Mouse (Mus musculus): ENCODE results near the gene Rps17. TPM values are rescaled to one million over a fixed set of nuclear protein-coding genes. Genes with fewer than 3 reads are reported as not detected.

Gene Rps17
- total and polyA plus RNA-seq, 3 experiments: 210 to 3,077 (median 1,187) TPM

GRCm38 (mm10) chr7:81356975-81357374 is 11.9 kb upstream of the Rps17 start:
- Histone ChIP-seq H3K4me3 (ENCODE audit: low read depth, low read length) (no peak overlapping the region), H3K9me3 (replicated peaks) (no peaks in the 10 kb centered on the region), H3K4me1 (ENCODE audit: insufficient read depth, low read depth, low read length) (no peaks in the 10 kb centered on the region), H3K27me3 (ENCODE audit: insufficient read depth, low read length) (peaks cover 48% of the 10 kb centered on the region), H3K36me3 (replicated peaks) (no peaks in the 10 kb centered on the region)
- DNase-seq (ENCODE audit: low spot score) (no peak), ATAC-seq (ENCODE audit: extremely low read depth, insufficient number of reproducible peaks, low FRiP score, poor library complexity, severe bottlenecking) (no peak)
- TF ChIP-seq GATA2 (IDR thresholded peaks at IDR 0.05; ENCODE audit: borderline replicate concordance, low read depth, low read length): no peak
- no peak for TF ChIP-seq GATA1 (IDR thresholded peaks at IDR 0.05; ENCODE audit: borderline replicate concordance, low read length)
- TF ChIP-seq TAL1 (conservative IDR thresholded peaks at IDR 0.05; ENCODE audit: low read depth, low read length): no peak
- TF ChIP-seq CTCF (IDR thresholded peaks at IDR 0.05; ENCODE audit: low read depth, low read length): no peak
- TF ChIP-seq POLR2AphosphoS5 (IDR thresholded peaks at IDR 0.05; ENCODE audit: insufficient replicate concordance, low read depth, low read length): no peak

GRCm38 (mm10) chr7:81356360-81356759 is 11.3 kb upstream of the Rps17 start:
- ATAC-seq (ENCODE audit: extremely low read depth, insufficient number of reproducible peaks, low FRiP score, poor library complexity, severe bottlenecking): no peak
- no peak for TF ChIP-seq TAL1 (conservative IDR thresholded peaks at IDR 0.05; ENCODE audit: low read depth, low read length)
- no peak for TF ChIP-seq POLR2AphosphoS5 (IDR thresholded peaks at IDR 0.05; ENCODE audit: insufficient replicate concordance, low read depth, low read length)
- no peak for TF ChIP-seq CTCF (IDR thresholded peaks at IDR 0.05; ENCODE audit: low read depth, low read length)
- no peak for TF ChIP-seq GATA1 (IDR thresholded peaks at IDR 0.05; ENCODE audit: borderline replicate concordance, low read length)
- no peak for TF ChIP-seq GATA2 (IDR thresholded peaks at IDR 0.05; ENCODE audit: borderline replicate concordance, low read depth, low read length)

GRCm38 (mm10) chr7:81355746-81356145 is 10.7 kb upstream of the Rps17 start:
- H3K27me3 ChIP-seq (ENCODE audit: insufficient read depth, low read length): peaks cover 55% of the 10 kb centered on the region
- no peak for DNase-seq (ENCODE audit: low spot score)
- H3K4me1 ChIP-seq (ENCODE audit: insufficient read depth, low read depth, low read length): no peaks in the 10 kb centered on the region
- H3K36me3 ChIP-seq (replicated peaks): no peaks in the 10 kb centered on the region
- H3K4me3 ChIP-seq (ENCODE audit: low read depth, low read length): no peak overlapping the region
- no peaks in the 10 kb centered on the region for H3K9me3 ChIP-seq (replicated peaks)
- no peak for TF ChIP-seq POLR2AphosphoS5 (IDR thresholded peaks at IDR 0.05; ENCODE audit: insufficient replicate concordance, low read depth, low read length)
- no peak for TF ChIP-seq GATA1 (IDR thresholded peaks at IDR 0.05; ENCODE audit: borderline replicate concordance, low read length)
- TF ChIP-seq TAL1 (conservative IDR thresholded peaks at IDR 0.05; ENCODE audit: low read depth, low read length): no peak
- no peak for TF ChIP-seq CTCF (IDR thresholded peaks at IDR 0.05; ENCODE audit: low read depth, low read length)
- no peak for TF ChIP-seq GATA2 (IDR thresholded peaks at IDR 0.05; ENCODE audit: borderline replicate concordance, low read depth, low read length)
- no peak for ATAC-seq (ENCODE audit: extremely low read depth, insufficient number of reproducible peaks, low FRiP score, poor library complexity, severe bottlenecking)

More at GRCm38 (mm10) chr7:81356360-81356759, 11.3 kb upstream of the Rps17 start:
- no peaks in the 10 kb centered on the region for H3K36me3 ChIP-seq (replicated peaks)
- no peak for DNase-seq (ENCODE audit: low spot score)
- no peaks in the 10 kb centered on the region for H3K9me3 ChIP-seq (replicated peaks)
- peaks cover 51% of the 10 kb centered on the region for H3K27me3 ChIP-seq (ENCODE audit: insufficient read depth, low read length)
- H3K4me3 ChIP-seq (ENCODE audit: low read depth, low read length): no peak overlapping the region
- H3K4me1 ChIP-seq (ENCODE audit: insufficient read depth, low read depth, low read length): no peaks in the 10 kb centered on the region

- Histone ChIP-seq H3K4me3 (ENCODE audit: low read depth, low read length) (no peak overlapping the region), H3K36me3 (replicated peaks) (no peaks in the 10 kb centered on the region), H3K27me3 (ENCODE audit: insufficient read depth, low read length) (peaks cover 49% of the 10 kb centered on the region), H3K9me3 (replicated peaks) (no peaks in the 10 kb centered on the region), H3K4me1 (ENCODE audit: insufficient read depth, low read depth, low read length) (peaks cover 5% of the 10 kb centered on the region)
- no peak for TF ChIP-seq GATA1 (IDR thresholded peaks at IDR 0.05; ENCODE audit: borderline replicate concordance, low read length)
- no peak for TF ChIP-seq TAL1 (conservative IDR thresholded peaks at IDR 0.05; ENCODE audit: low read depth, low read length)
- no peak for TF ChIP-seq GATA2 (IDR thresholded peaks at IDR 0.05; ENCODE audit: borderline replicate concordance, low read depth, low read length)
- no peak for TF ChIP-seq POLR2AphosphoS5 (IDR thresholded peaks at IDR 0.05; ENCODE audit: insufficient replicate concordance, low read depth, low read length)
- no peak for TF ChIP-seq CTCF (IDR thresholded peaks at IDR 0.05; ENCODE audit: low read depth, low read length)
- no peak for DNase-seq (ENCODE audit: low spot score)
- no peak for ATAC-seq (ENCODE audit: extremely low read depth, insufficient number of reproducible peaks, low FRiP score, poor library complexity, severe bottlenecking)
Observed at GRCm38 (mm10) chr7:81351826-81352225, 6.8 kb upstream of the Rps17 start.

- TF ChIP-seq GATA1 (IDR thresholded peaks at IDR 0.05; ENCODE audit: borderline replicate concordance, low read length): no peak
- no peak for TF ChIP-seq GATA2 (IDR thresholded peaks at IDR 0.05; ENCODE audit: borderline replicate concordance, low read depth, low read length)
- no peak for TF ChIP-seq POLR2AphosphoS5 (IDR thresholded peaks at IDR 0.05; ENCODE audit: insufficient replicate concordance, low read depth, low read length)
- TF ChIP-seq TAL1 (conservative IDR thresholded peaks at IDR 0.05; ENCODE audit: low read depth, low read length): no peak
- TF ChIP-seq CTCF (IDR thresholded peaks at IDR 0.05; ENCODE audit: low read depth, low read length): no peak
- peaks cover 38% of the 10 kb centered on the region for H3K27me3 ChIP-seq (ENCODE audit: insufficient read depth, low read length)
- no peak for DNase-seq (ENCODE audit: low spot score)
- peaks cover 21% of the 10 kb centered on the region for H3K4me1 ChIP-seq (ENCODE audit: insufficient read depth, low read depth, low read length)
- peaks cover 15% of the 10 kb centered on the region for H3K36me3 ChIP-seq (replicated peaks)
- H3K9me3 ChIP-seq (replicated peaks): no peaks in the 10 kb centered on the region
- no peak for ATAC-seq (ENCODE audit: extremely low read depth, insufficient number of reproducible peaks, low FRiP score, poor library complexity, severe bottlenecking)
- H3K4me3 ChIP-seq (ENCODE audit: low read depth, low read length): no peak overlapping the region
Observed at GRCm38 (mm10) chr7:81348206-81348605, 3.2 kb upstream of the Rps17 start.

GRCm38 (mm10) chr7:81345447-81346170 is 555 bp upstream of the Rps17 start:
- no peak for TF ChIP-seq GATA1 (IDR thresholded peaks at IDR 0.05; ENCODE audit: borderline replicate concordance, low read length)
- no peak for TF ChIP-seq GATA2 (IDR thresholded peaks at IDR 0.05; ENCODE audit: borderline replicate concordance, low read depth, low read length)
- Histone ChIP-seq H3K27me3 (ENCODE audit: insufficient read depth, low read length) (peaks cover 18% of the 10 kb centered on the region), H3K9me3 (replicated peaks) (no peaks in the 10 kb centered on the region), H3K4me1 (ENCODE audit: insufficient read depth, low read depth, low read length) (peaks cover 47% of the 10 kb centered on the region), H3K4me3 (ENCODE audit: low read depth, low read length) (peak overlapping the region; percentile 91), H3K36me3 (replicated peaks) (peaks cover 41% of the 10 kb centered on the region)
- DNase-seq (ENCODE audit: low spot score) (no peak), ATAC-seq (ENCODE audit: extremely low read depth, insufficient number of reproducible peaks, low FRiP score, poor library complexity, severe bottlenecking) (no peak)
